Mouse (Mus musculus): ENCODE measurements around the gene Cyp4a30b. TPM values are rescaled to one million over a fixed set of nuclear protein-coding genes. Genes with fewer than 3 reads are reported as not detected.

The Cyp4a30b gene
- polyA plus RNA-seq (2021; fragmentation: Nextera tagmentation), result not detected in 2 replicates
- long read RNA-seq, experiment 1, result 0 reads
- long read RNA-seq, experiment 2, result 0 reads

GRCm38 (mm10) chr4:115452304-115452703 lies at the start of gene Cyp4a30b:
Gene Cyp4a30b (plus strand): TSS chr4:115452604.

GRCm38 (mm10) chr4:115411324-115411723 lies 41.1 kb upstream of the Cyp4a30b start, which contains the start of gene Cyp4a12b:
Gene Cyp4a12b (plus strand): TSS chr4:115411624.

DNA sequence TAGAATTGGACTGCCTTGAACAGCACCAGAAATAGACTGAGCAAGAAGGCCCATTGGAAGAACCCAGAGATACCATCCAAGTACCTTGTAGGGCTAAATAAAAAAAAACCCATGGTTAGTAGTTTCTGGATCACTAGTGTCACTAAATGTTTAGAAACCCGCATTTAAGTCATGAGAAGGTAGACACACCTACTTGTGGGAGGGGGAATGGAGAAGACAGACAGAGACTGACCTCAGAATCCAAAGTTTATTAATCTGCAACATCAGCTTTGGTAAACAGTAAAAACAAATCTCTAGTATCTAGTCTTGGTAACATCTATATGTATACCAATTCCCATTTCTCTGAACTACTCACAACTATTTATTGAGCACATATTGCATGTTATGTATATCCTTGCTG lies 43.6 kb downstream of the Cyp4a30b start, which contains the start of gene Cyp4a14:
TSS of gene Cyp4a14 (minus strand) at position 142 of the 400 bp plus-strand sequence.

GRCm38 (mm10) chr4:115518000-115518399 lies 65.6 kb downstream of the Cyp4a30b start, which contains the start of gene Cyp4a10:
Gene Cyp4a10 (plus strand): TSS chr4:115518264.

Other genes with a start within 250 kb of the Cyp4a30b start
- not detected in 2 replicates for gene Cyp4a29, start 210.5 kb upstream of the Cyp4a30b start, polyA plus RNA-seq (2021; fragmentation: Nextera tagmentation)
- not detected in 2 replicates for gene Cyp4a12a, start 153.6 kb upstream of the Cyp4a30b start, polyA plus RNA-seq (2021; fragmentation: Nextera tagmentation)
- gene Cyp4a12b, start 41.0 kb upstream of the Cyp4a30b start, polyA plus RNA-seq (2021; fragmentation: Nextera tagmentation), result not detected in 2 replicates
- gene Cyp4a14, start 43.5 kb downstream of the Cyp4a30b start, polyA plus RNA-seq (2021; fragmentation: Nextera tagmentation), result not detected in 2 replicates
- gene Cyp4a10, start 65.7 kb downstream of the Cyp4a30b start, polyA plus RNA-seq (2021; fragmentation: Nextera tagmentation), result not detected in 2 replicates
- not detected in 2 replicates for gene Cyp4a31, start 111.0 kb downstream of the Cyp4a30b start, polyA plus RNA-seq (2021; fragmentation: Nextera tagmentation)
- not detected in 2 replicates for gene Cyp4a32, start 148.4 kb downstream of the Cyp4a30b start, polyA plus RNA-seq (2021; fragmentation: Nextera tagmentation)
- gene Cyp4b1, start 195.1 kb downstream of the Cyp4a30b start, polyA plus RNA-seq (2021; fragmentation: Nextera tagmentation), result 0.33 and 0.57 TPM in 2 replicates

Data from layer of hippocampus, adult 6 months (tissue).